Mouse (Mus musculus) neural tube, embryonic 12.5 days (tissue): ENCODE data around the gene Fbxo21. TPM values are rescaled to one million over a fixed set of nuclear protein-coding genes. Genes with fewer than 3 reads are reported as not detected.

ENCODE experiments used
- ATAC-seq: fragments of 200-750 bp; cut with Nextera tagmentation; 2 replicates; pipeline ENCODE4 v1.8.0; 2017; ENCODE audit warnings: low read depth, mild to moderate bottlenecking, moderate TSS enrichment, moderate library complexity; ENCODE audit not compliant: low FRiP score
- H3K27ac ChIP-seq: fragments of 300-500 bp; sonication (generic); 2 replicates; pipeline ENCODE4 v1.5.1; 2016
- H3K27me3 ChIP-seq: fragments of 300-500 bp; sonication (generic); replicated peaks from 2 replicates; pipeline ENCODE4 v1.6.1; 2016; ENCODE audit warnings: mild to moderate bottlenecking
- H3K36me3 ChIP-seq: fragments of 300-500 bp; sonication (generic); 2 replicates; pipeline ENCODE4 v1.6.1; 2016; ENCODE audit warnings: mild to moderate bottlenecking
- H3K4me1 ChIP-seq: fragments of 300-500 bp; sonication (generic); 2 replicates; pipeline ENCODE4 v1.6.1; 2016
- H3K4me2 ChIP-seq: fragments of 300-500 bp; sonication (generic); replicated peaks from 2 replicates; pipeline ENCODE4 v1.6.1; 2016; ENCODE audit warnings: mild to moderate bottlenecking
- H3K4me3 ChIP-seq: fragments of 300-500 bp; sonication (generic); 2 replicates; pipeline ENCODE4 v1.5.1; 2016
- H3K9ac ChIP-seq: fragments of 300-500 bp; sonication (generic); 2 replicates; pipeline ENCODE4 v1.6.1; 2016; ENCODE audit warnings: mild to moderate bottlenecking
- H3K9me3 ChIP-seq: fragments of 300-500 bp; sonication (generic); 2 replicates; pipeline ENCODE4 v1.6.1; 2016; ENCODE audit warnings: mild to moderate bottlenecking
- WGBS: fragments of 180-500 bp; shearing (Covaris S2); methylation state at CpG from one replicate; pipeline ENCODE4 v1.1.7; 2016; 5-methylcytosine and 5-hydroxymethylcytosine counted together
- polyA plus RNA-seq: library from polyadenylated mRNA; unstranded; fragments of >200 nt; fragmentation: Nextera tagmentation; extraction: Ambion mirVana; gene quantifications from 2 replicates; pipeline ENCODE4 v1.2.1, GENCODE M21; 2016

The Fbxo21 gene
- polyA plus RNA-seq, 1 experiment from 2014 or later = 137 TPM

- Histone ChIP-seq H3K4me1 (peaks cover 22% of the 10 kb centered on the region), H3K36me3 (no peaks in the 10 kb centered on the region), H3K9ac (no peak overlapping the region), H3K4me3 (no peak overlapping the region), H3K27me3 (0 out of 2 replicates have a peak, but pooled peaks cover 3% of the 10 kb centered on the region), H3K4me2 (peak overlapping the region; percentile 44), H3K9me3 (no peaks in the 10 kb centered on the region; the same call in 1 of the 2 replicates), H3K27ac (no peak overlapping the region)
- WGBS = 11% methylated on average over 9 of the region's 10 CpGs
- peak; percentile 90 for ATAC-seq
Observed at GRCm38 (mm10) chr5:118037798-118038484, 61.4 kb downstream of the Fbxo21 start.

GRCm38 (mm10) chr5:118039241-118039668 lies 62.7 kb downstream of the Fbxo21 start:
- H3K27me3 ChIP-seq = 0 out of 2 replicates have a peak, but pooled peaks cover 3% of the 10 kb centered on the region
- no peak overlapping the region for H3K27ac ChIP-seq
- no peak overlapping the region for H3K4me3 ChIP-seq
- 28% methylated on average over 12 of the region's 12 CpGs for WGBS
- peaks cover 22% of the 10 kb centered on the region for H3K4me1 ChIP-seq
- no peaks in the 10 kb centered on the region; the same call in 1 of the 2 replicates for H3K9me3 ChIP-seq
- no peak for ATAC-seq
- no peaks in the 10 kb centered on the region for H3K36me3 ChIP-seq
- H3K4me2 ChIP-seq = no peak overlapping the region
- H3K9ac ChIP-seq = no peak overlapping the region

- no peak overlapping the region for H3K9ac ChIP-seq
- no peaks in the 10 kb centered on the region for H3K36me3 ChIP-seq
- no peak overlapping the region for H3K4me2 ChIP-seq
- no peak overlapping the region for H3K27ac ChIP-seq
- ATAC-seq = no peak
- peaks cover 15% of the 10 kb centered on the region for H3K4me1 ChIP-seq
- 93% methylated on average over 6 of the region's 6 CpGs for WGBS
- H3K4me3 ChIP-seq = no peak overlapping the region
- H3K9me3 ChIP-seq = no peaks in the 10 kb centered on the region; the same call in 1 of the 2 replicates
- no peaks in the 10 kb centered on the region for H3K27me3 ChIP-seq
Observed at GRCm38 (mm10) chr5:118042599-118042998, 66.1 kb downstream of the Fbxo21 start.

- no peaks in the 10 kb centered on the region; the same call in 1 of the 2 replicates for H3K9me3 ChIP-seq
- 88% methylated on average over 4 of the region's 4 CpGs for WGBS
- no peaks in the 10 kb centered on the region for H3K36me3 ChIP-seq
- no peak overlapping the region for H3K4me3 ChIP-seq
- ATAC-seq = no peak
- H3K4me1 ChIP-seq = peaks cover 7% of the 10 kb centered on the region
- no peak overlapping the region for H3K4me2 ChIP-seq
- H3K27ac ChIP-seq = no peak overlapping the region
- H3K9ac ChIP-seq = no peak overlapping the region
- no peaks in the 10 kb centered on the region for H3K27me3 ChIP-seq
Observed at GRCm38 (mm10) chr5:118043761-118044160, 67.2 kb downstream of the Fbxo21 start.

GRCm38 (mm10) chr5:118044907-118045306 lies 68.4 kb downstream of the Fbxo21 start:
- no peak overlapping the region for H3K9ac ChIP-seq
- H3K4me1 ChIP-seq = no peaks in the 10 kb centered on the region
- 91% methylated on average over 6 of the region's 6 CpGs for WGBS
- no peak overlapping the region for H3K4me2 ChIP-seq
- no peaks in the 10 kb centered on the region; the same call in 1 of the 2 replicates for H3K9me3 ChIP-seq
- H3K27ac ChIP-seq = no peak overlapping the region
- no peaks in the 10 kb centered on the region for H3K27me3 ChIP-seq
- H3K36me3 ChIP-seq = no peaks in the 10 kb centered on the region
- no peak overlapping the region for H3K4me3 ChIP-seq
- ATAC-seq = no peak

- H3K36me3 ChIP-seq = no peaks in the 10 kb centered on the region
- no peak overlapping the region for H3K4me2 ChIP-seq
- H3K4me1 ChIP-seq = no peaks in the 10 kb centered on the region
- H3K27ac ChIP-seq = no peak overlapping the region
- WGBS = 93% methylated on average over 9 of the region's 9 CpGs
- no peak overlapping the region for H3K4me3 ChIP-seq
- no peaks in the 10 kb centered on the region; the same call in 1 of the 2 replicates for H3K9me3 ChIP-seq
- no peak overlapping the region for H3K9ac ChIP-seq
- no peaks in the 10 kb centered on the region for H3K27me3 ChIP-seq
- ATAC-seq = no peak
Observed at GRCm38 (mm10) chr5:118045385-118045784, 68.9 kb downstream of the Fbxo21 start.

GRCm38 (mm10) chr5:118047091-118047757 lies 70.7 kb downstream of the Fbxo21 start:
- Histone ChIP-seq H3K4me1 (no peaks in the 10 kb centered on the region), H3K27me3 (no peaks in the 10 kb centered on the region), H3K9me3 (no peaks in the 10 kb centered on the region), H3K27ac (no peak overlapping the region), H3K4me2 (no peak overlapping the region), H3K36me3 (no peaks in the 10 kb centered on the region), H3K9ac (no peak overlapping the region), H3K4me3 (no peak overlapping the region)
- ATAC-seq = no peak
- 90% methylated on average over 14 of the region's 14 CpGs for WGBS

- no peak overlapping the region for H3K4me3 ChIP-seq
- no peaks in the 10 kb centered on the region for H3K9me3 ChIP-seq
- WGBS = 85% methylated on average over 4 of the region's 4 CpGs
- no peak for ATAC-seq
- H3K9ac ChIP-seq = no peak overlapping the region
- H3K4me2 ChIP-seq = no peak overlapping the region
- no peaks in the 10 kb centered on the region for H3K36me3 ChIP-seq
- H3K27me3 ChIP-seq = no peaks in the 10 kb centered on the region
- no peaks in the 10 kb centered on the region for H3K4me1 ChIP-seq
- H3K27ac ChIP-seq = no peak overlapping the region
Observed at GRCm38 (mm10) chr5:118048412-118048811, 71.9 kb downstream of the Fbxo21 start.

- no peaks in the 10 kb centered on the region for H3K4me1 ChIP-seq
- H3K9me3 ChIP-seq = no peaks in the 10 kb centered on the region
- H3K27me3 ChIP-seq = no peaks in the 10 kb centered on the region
- no peak overlapping the region for H3K9ac ChIP-seq
- H3K4me3 ChIP-seq = no peak overlapping the region
- H3K36me3 ChIP-seq = no peaks in the 10 kb centered on the region
- 83% methylated on average over 5 of the region's 5 CpGs for WGBS
- no peak overlapping the region for H3K27ac ChIP-seq
- ATAC-seq = no peak
- no peak overlapping the region for H3K4me2 ChIP-seq
Observed at GRCm38 (mm10) chr5:118048928-118049327, 72.4 kb downstream of the Fbxo21 start.

- 83% methylated on average over 4 of the region's 4 CpGs for WGBS
- no peaks in the 10 kb centered on the region for H3K27me3 ChIP-seq
Observed at GRCm38 (mm10) chr5:118050743-118051142, 74.2 kb downstream of the Fbxo21 start.

GRCm38 (mm10) chr5:118051981-118052662 lies 75.6 kb downstream of the Fbxo21 start:
- Histone ChIP-seq H3K9me3 (no peaks in the 10 kb centered on the region), H3K27me3 (no peaks in the 10 kb centered on the region), H3K36me3 (no peaks in the 10 kb centered on the region), H3K27ac (no peak overlapping the region), H3K4me2 (no peak overlapping the region), H3K9ac (no peak overlapping the region), H3K4me1 (peaks cover 6% of the 10 kb centered on the region), H3K4me3 (no peak overlapping the region)
- no peak for ATAC-seq
- WGBS = 78% methylated on average over 8 of the region's 8 CpGs

More at GRCm38 (mm10) chr5:118050743-118051142, 74.2 kb downstream of the Fbxo21 start:
- H3K9me3 ChIP-seq = no peaks in the 10 kb centered on the region
- no peak for ATAC-seq
- H3K27ac ChIP-seq = no peak overlapping the region
- no peaks in the 10 kb centered on the region for H3K4me1 ChIP-seq
- no peak overlapping the region for H3K9ac ChIP-seq
- H3K4me3 ChIP-seq = no peak overlapping the region
- H3K4me2 ChIP-seq = no peak overlapping the region
- no peaks in the 10 kb centered on the region for H3K36me3 ChIP-seq

GRCm38 (mm10) chr5:118053205-118053604 lies 76.7 kb downstream of the Fbxo21 start:
- Histone ChIP-seq H3K9ac (no peak overlapping the region), H3K27ac (no peak overlapping the region), H3K4me3 (no peak overlapping the region), H3K27me3 (no peaks in the 10 kb centered on the region), H3K36me3 (no peaks in the 10 kb centered on the region), H3K4me2 (no peak overlapping the region), H3K4me1 (peaks cover 14% of the 10 kb centered on the region), H3K9me3 (no peaks in the 10 kb centered on the region)
- WGBS = 91% methylated on average over 2 of the region's 2 CpGs
- ATAC-seq = no peak
